Mouse (Mus musculus) lung, postnatal 0 days (tissue): Measurements from ENCODE around the gene Cox5b.

ENCODE experiments used
- CTCF ChIP-seq: IDR thresholded peaks from 2 replicates; pipeline ENCODE4 v1.5.1; 2016; ENCODE audit warnings: antibody characterized with exemption, mild to moderate bottlenecking
- EP300 ChIP-seq: IDR thresholded peaks from 2 replicates; pipeline ENCODE4 v1.6.1; 2016; ENCODE audit warnings: antibody characterized with exemption, mild to moderate bottlenecking, control low read depth

- TF ChIP-seq EP300 (no peak), CTCF (no peak)
Observed at GRCm38 (mm10) chr1:36724057-36724431, 32.8 kb downstream of the Cox5b start.
